Mouse (Mus musculus) thymus, postnatal 4 days (tissue): Measurements from ENCODE around the gene 9130204L05Rik.

ENCODE experiments used
- DNase-seq: peaks from one replicate; pipeline ENCODE4 v3.0.0; 2021

9130204L05Rik gene

DNA sequence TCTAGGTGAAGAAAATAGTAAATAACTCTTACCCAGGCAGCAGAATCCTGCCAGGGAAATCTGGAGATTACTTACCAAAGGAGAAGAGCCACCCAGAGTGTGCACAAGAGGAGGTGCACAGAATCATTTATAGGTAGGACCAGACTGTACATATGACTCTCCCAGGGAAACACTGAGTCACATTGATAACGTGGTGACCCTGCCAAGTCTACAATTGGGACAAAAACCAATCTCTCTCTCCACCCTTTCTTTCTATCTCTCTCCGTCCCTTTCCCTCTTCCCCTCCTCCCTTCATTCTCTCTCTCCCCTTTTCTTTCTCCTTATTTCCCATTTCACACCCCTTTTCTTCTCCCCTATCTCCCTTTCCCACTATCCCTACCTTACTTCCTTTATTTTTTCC lies at the start of gene 9130204L05Rik:
Gene 9130204L05Rik (minus strand): TSS at position 101 of the 400 bp plus-strand sequence.
- no peak for DNase-seq

DNA sequence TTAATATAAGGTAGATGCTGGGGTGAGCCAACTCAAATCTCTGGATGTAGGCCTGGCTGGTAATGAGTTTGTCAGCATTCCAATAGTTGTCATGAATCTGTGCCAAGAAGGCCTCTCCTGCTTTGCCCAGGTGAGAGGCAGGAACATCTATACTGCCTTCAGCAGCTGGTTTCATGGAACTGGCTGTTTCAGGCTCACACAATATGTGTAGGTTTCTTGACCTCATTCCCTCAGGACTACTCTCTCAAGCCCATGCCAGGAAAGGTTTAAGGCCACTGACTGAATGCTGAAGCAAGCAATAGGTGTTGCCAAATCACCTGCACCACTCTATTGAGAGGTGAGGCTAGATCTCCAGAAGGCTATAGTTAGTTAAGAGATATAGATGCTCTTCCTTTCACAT lies 18.1 kb upstream of the 9130204L05Rik start:
- no peak for DNase-seq

DNA sequence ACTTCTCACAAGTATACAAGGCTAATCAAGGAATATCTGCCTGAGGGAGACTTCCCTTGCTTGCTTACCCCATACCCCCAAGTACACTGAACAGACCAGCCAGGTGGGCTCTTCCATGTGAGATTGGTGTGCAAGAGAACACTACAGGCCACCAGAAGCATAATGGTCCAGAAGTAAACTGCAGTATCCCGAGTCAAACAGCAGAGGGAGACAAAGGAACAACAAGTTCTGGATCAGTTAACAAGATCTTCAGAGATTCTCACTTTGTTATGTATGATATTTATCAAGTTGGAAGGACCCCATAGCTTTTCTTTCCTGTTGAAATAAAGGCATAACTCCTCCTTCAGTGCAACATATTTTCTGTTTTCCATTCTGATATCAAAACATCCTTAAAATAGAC lies 31.4 kb downstream of the 9130204L05Rik start:
- no peak for DNase-seq

DNA sequence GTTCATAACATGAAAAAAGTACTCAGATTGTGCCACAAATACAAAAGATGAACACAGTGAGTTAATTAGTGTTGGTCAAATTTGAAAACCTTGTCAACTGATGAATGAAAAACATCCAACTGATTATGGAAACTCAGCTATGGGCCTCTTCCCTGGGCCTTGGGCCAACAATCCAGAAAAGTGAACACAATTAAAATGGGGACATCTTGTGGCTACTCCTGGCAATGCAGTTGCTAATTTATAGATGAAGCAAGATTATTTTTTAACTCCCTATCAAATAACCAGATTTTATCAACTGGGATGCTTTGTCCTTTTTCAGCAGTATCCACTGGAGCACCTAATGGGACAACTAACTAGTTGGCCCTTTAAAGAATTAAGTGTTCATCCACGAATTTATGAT lies 37.9 kb downstream of the 9130204L05Rik start:
- DNase-seq = no peak
